Mouse (Mus musculus): ENCODE data around the gene Rhag.

Gene Rhag

GRCm38 (mm10) chr17:40877741-40878140, 66.8 kb downstream of the Rhag start:
- DNase-seq = no peak

- no peak for DNase-seq
These were observed 68.6 kb downstream of the Rhag start for GRCm38 (mm10) chr17:40879528-40879923.

GRCm38 (mm10) chr17:40879924-40880691, 69.2 kb downstream of the Rhag start, which contains the start of gene 9130008F23Rik:
Gene 9130008F23Rik (minus strand): TSS chr17:40880559.
- DNase-seq = peak; percentile 64

GRCm38 (mm10) chr17:40882172-40882571, 71.2 kb downstream of the Rhag start:
- DNase-seq = no peak

DNA sequence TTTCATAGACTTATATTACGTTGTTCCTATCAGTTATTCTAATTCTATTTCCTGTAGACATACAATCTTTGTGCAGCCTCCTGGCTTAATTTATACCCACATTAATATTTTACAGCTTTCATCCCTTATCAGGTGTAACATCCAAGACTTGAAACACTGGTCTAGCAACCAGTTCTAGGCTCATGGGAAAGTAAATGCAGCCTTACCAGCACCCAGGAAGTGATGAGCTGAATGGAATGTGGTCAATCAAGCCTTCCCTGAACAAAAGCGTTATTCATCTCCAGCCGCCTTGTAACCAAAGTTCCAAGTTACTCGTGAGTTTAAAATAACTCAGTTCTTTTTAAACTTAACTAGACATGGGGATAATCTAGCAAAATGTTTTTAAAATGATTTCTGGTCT, 74.2 kb downstream of the Rhag start:
- DNase-seq = no peak

- DNase-seq = no peak
These were observed 77.1 kb downstream of the Rhag start for GRCm38 (mm10) chr17:40887849-40888536.

All from kidney, postnatal 10 days (tissue).